Mouse (Mus musculus) C2C12 (cell line): ENCODE results near the gene Zbtb21.

Experiments
- CTCF ChIP-seq: IDR thresholded peaks from one replicate; pipeline ENCODE4 v1.5.1; 2011; ENCODE audit not compliant: control insufficient read depth, insufficient read depth, insufficient read length
- MYOD1 ChIP-seq: IDR thresholded peaks from one replicate; pipeline ENCODE4 v1.6.1; 2011; ENCODE audit warnings: low read depth; ENCODE audit not compliant: control insufficient read depth, insufficient read length
- USF1 ChIP-seq: IDR thresholded peaks from one replicate; pipeline ENCODE4 v1.6.1; 2011; ENCODE audit warnings: low read depth, mild to moderate bottlenecking, control low read depth, moderate library complexity

DNA sequence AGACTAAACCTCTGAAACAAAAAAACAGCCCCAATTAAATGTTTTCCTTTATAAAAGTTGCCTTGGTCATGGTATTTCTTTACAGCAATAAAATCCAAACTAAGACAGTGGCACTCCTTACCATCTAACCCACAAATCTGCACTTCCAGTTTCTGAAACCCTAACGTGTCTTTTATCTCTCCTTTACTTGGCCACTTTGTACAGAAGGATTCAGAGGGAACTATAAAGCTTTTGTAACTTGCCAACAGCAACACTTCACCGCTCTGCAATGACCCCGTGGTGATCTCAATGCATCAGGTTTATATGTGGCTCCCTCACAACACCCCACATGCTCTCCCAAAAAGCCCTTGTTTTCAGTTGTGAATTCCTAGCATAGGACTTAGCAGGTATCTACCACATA is 2.1 kb downstream of the Zbtb21 start:
- TF ChIP-seq CTCF = no peak
- no peak for TF ChIP-seq MYOD1
- TF ChIP-seq USF1 = no peak
